Mouse (Mus musculus) forebrain, embryonic 11.5 days (tissue): ENCODE results near the gene Gtf2h3. TPM values are rescaled to one million over a fixed set of nuclear protein-coding genes. Genes with fewer than 3 reads are reported as not detected.
"Not testable (repeated sequence)": the region's sequence is repeated elsewhere in the genome, so short reads cannot be mapped to it uniquely, and the experiment has no call there.

Experiments
- ATAC-seq: fragments of 200-750 bp; cut with Nextera tagmentation; replicated peaks from 2 replicates; pipeline ENCODE4 v1.8.0; 2017; ENCODE audit warnings: moderate TSS enrichment; ENCODE audit not compliant: low FRiP score
- DNase-seq: peaks from one replicate; pipeline ENCODE4 v3.0.0-alpha.2; 2017; ENCODE audit warnings: low spot score
- H3K27ac ChIP-seq: fragments of 300-500 bp; sonication (generic); 2 replicates; pipeline ENCODE4 v1.5.1; 2014; ENCODE audit warnings: low read depth, low read length
- H3K27me3 ChIP-seq: fragments of 300-500 bp; sonication (generic); 2 replicates; pipeline ENCODE4 v1.6.1; 2014; ENCODE audit warnings: mild to moderate bottlenecking, low read length, mixed read lengths; ENCODE audit not compliant: control insufficient read depth, insufficient read depth
- H3K36me3 ChIP-seq: fragments of 300-500 bp; sonication (generic); 2 replicates; pipeline ENCODE4 v1.6.1; 2014; ENCODE audit warnings: mild to moderate bottlenecking, low read length, moderate library complexity, mixed read lengths; ENCODE audit not compliant: control insufficient read depth, insufficient read depth
- H3K4me1 ChIP-seq: fragments of 300-500 bp; sonication (generic); replicated peaks from 2 replicates; pipeline ENCODE4 v1.6.1; 2014; ENCODE audit warnings: low read length, mixed read lengths; ENCODE audit not compliant: control insufficient read depth, insufficient read depth
- H3K4me2 ChIP-seq: fragments of 300-500 bp; sonication (generic); 2 replicates; pipeline ENCODE4 v1.6.1; 2014; ENCODE audit warnings: low read depth, mild to moderate bottlenecking, low read length, moderate library complexity, mixed read lengths; ENCODE audit not compliant: severe bottlenecking
- H3K4me3 ChIP-seq: fragments of 300-500 bp; sonication (generic); 2 replicates; pipeline ENCODE4 v1.5.1; 2014; ENCODE audit warnings: low read depth, low read length
- H3K9ac ChIP-seq: fragments of 300-500 bp; sonication (generic); 2 replicates; pipeline ENCODE4 v1.6.1; 2014; ENCODE audit warnings: low read length
- H3K9me3 ChIP-seq: fragments of 300-500 bp; sonication (generic); 2 replicates; pipeline ENCODE4 v1.6.1; 2016; ENCODE audit warnings: low read length, mixed read lengths; ENCODE audit not compliant: control insufficient read depth
- WGBS: fragments of 180-500 bp; shearing (Covaris S2); extraction: QIAGEN DNeasy Blood & Tissue Kit; methylation state at CpG from one replicate; pipeline ENCODE4 v1.1.7; 2014; 5-methylcytosine and 5-hydroxymethylcytosine counted together
- polyA plus RNA-seq: library from polyadenylated mRNA; unstranded; fragments of >200 nt; fragmentation: Nextera tagmentation; extraction: Ambion mirVana; gene quantifications from 2 replicates; pipeline ENCODE4 v1.2.1, GENCODE M21; 2014

Gene Gtf2h3
- polyA plus RNA-seq, 1 experiment from 2014 or later: 83.2 TPM

GRCm38 (mm10) chr5:124599726-124600125, 20.8 kb downstream of the Gtf2h3 start:
- not testable (repeated sequence) for H3K4me2 ChIP-seq, H3K36me3 ChIP-seq, H3K27ac ChIP-seq, H3K27me3 ChIP-seq, H3K9ac ChIP-seq, DNase-seq, H3K4me3 ChIP-seq, H3K9me3 ChIP-seq, H3K4me1 ChIP-seq, ATAC-seq
- WGBS: 71% methylated on average over 8 of the region's 8 CpGs

GRCm38 (mm10) chr5:124602349-124602748, 23.4 kb downstream of the Gtf2h3 start:
- Histone ChIP-seq H3K9me3 (no peaks in the 10 kb centered on the region), H3K9ac (no peak overlapping the region), H3K4me1 (no peaks in the 10 kb centered on the region), H3K4me3 (no peak overlapping the region), H3K27ac (no peak overlapping the region), H3K36me3 (no peaks in the 10 kb centered on the region), H3K27me3 (no peaks in the 10 kb centered on the region), H3K4me2 (no peak overlapping the region)
- ATAC-seq: no peak
- WGBS: 72% methylated on average over 5 of the region's 5 CpGs
- DNase-seq: peak; percentile 77

- Histone ChIP-seq H3K4me1 (no peaks in the 10 kb centered on the region), H3K9me3 (no peaks in the 10 kb centered on the region), H3K36me3 (no peaks in the 10 kb centered on the region), H3K27ac (no peak overlapping the region), H3K4me2 (no peak overlapping the region), H3K4me3 (no peak overlapping the region), H3K27me3 (no peaks in the 10 kb centered on the region), H3K9ac (no peak overlapping the region)
- WGBS: 95% methylated on average over 4 of the region's 4 CpGs
- ATAC-seq: no peak
- DNase-seq: no peak
Measured at GRCm38 (mm10) chr5:124604296-124604695, 25.4 kb downstream of the Gtf2h3 start.

- no peaks in the 10 kb centered on the region for H3K36me3 ChIP-seq
- no peak overlapping the region for H3K27ac ChIP-seq
- H3K9ac ChIP-seq: no peak overlapping the region
- H3K4me3 ChIP-seq: no peak overlapping the region
- DNase-seq: no peak
- no peak for ATAC-seq
- no peak overlapping the region for H3K4me2 ChIP-seq
- 90% methylated on average over 17 of the region's 17 CpGs for WGBS
- H3K27me3 ChIP-seq: no peaks in the 10 kb centered on the region
- no peaks in the 10 kb centered on the region for H3K9me3 ChIP-seq
- no peaks in the 10 kb centered on the region for H3K4me1 ChIP-seq
Measured at GRCm38 (mm10) chr5:124605041-124605622, 26.2 kb downstream of the Gtf2h3 start.

GRCm38 (mm10) chr5:124610965-124611364, 32.0 kb downstream of the Gtf2h3 start:
- no peak for DNase-seq
- 79% methylated on average over 10 of the region's 10 CpGs for WGBS

GRCm38 (mm10) chr5:124614709-124615108, 35.8 kb downstream of the Gtf2h3 start:
- 90% methylated on average over 11 of the region's 11 CpGs for WGBS

More at GRCm38 (mm10) chr5:124610965-124611364, 32.0 kb downstream of the Gtf2h3 start:
- Histone ChIP-seq H3K9me3 (no peaks in the 10 kb centered on the region), H3K4me3 (no peak overlapping the region), H3K27me3 (no peaks in the 10 kb centered on the region), H3K9ac (no peak overlapping the region), H3K4me1 (no peaks in the 10 kb centered on the region), H3K4me2 (no peak overlapping the region), H3K27ac (no peak overlapping the region), H3K36me3 (no peaks in the 10 kb centered on the region; the same call in 1 of the 2 replicates)
- ATAC-seq: no peak

GRCm38 (mm10) chr5:124618711-124619110, 39.8 kb downstream of the Gtf2h3 start:
- Histone ChIP-seq H3K36me3 (no peaks in the 10 kb centered on the region), H3K27me3 (no peaks in the 10 kb centered on the region), H3K4me3 (no peak overlapping the region), H3K4me2 (no peak overlapping the region), H3K27ac (no peak overlapping the region), H3K9ac (no peak overlapping the region), H3K4me1 (no peaks in the 10 kb centered on the region), H3K9me3 (no peaks in the 10 kb centered on the region)
- DNase-seq (no peak), ATAC-seq (no peak)
- WGBS: 85% methylated on average over 10 of the region's 10 CpGs

More at GRCm38 (mm10) chr5:124614709-124615108, 35.8 kb downstream of the Gtf2h3 start:
- Histone ChIP-seq H3K27ac (0 out of 2 replicates have a peak overlapping the region, but pooled peaks have one; percentile 18), H3K27me3 (no peaks in the 10 kb centered on the region), H3K9ac (no peak overlapping the region), H3K9me3 (no peaks in the 10 kb centered on the region), H3K36me3 (no peaks in the 10 kb centered on the region; the same call in 1 of the 2 replicates), H3K4me1 (no peaks in the 10 kb centered on the region), H3K4me2 (no peak overlapping the region), H3K4me3 (no peak overlapping the region)
- ATAC-seq (no peak), DNase-seq (no peak)

GRCm38 (mm10) chr5:124621362-124621761, 42.4 kb downstream of the Gtf2h3 start:
- Histone ChIP-seq H3K9ac (no peak overlapping the region), H3K4me3 (no peak overlapping the region), H3K4me1 (no peaks in the 10 kb centered on the region), H3K36me3 (no peaks in the 10 kb centered on the region), H3K27ac (no peak overlapping the region), H3K9me3 (no peaks in the 10 kb centered on the region), H3K4me2 (no peak overlapping the region), H3K27me3 (no peaks in the 10 kb centered on the region)
- DNase-seq (no peak), ATAC-seq (no peak)
- 76% methylated on average over 13 of the region's 13 CpGs for WGBS

GRCm38 (mm10) chr5:124622890-124623289, 44.0 kb downstream of the Gtf2h3 start:
- H3K4me2 ChIP-seq: no peak overlapping the region
- H3K4me3 ChIP-seq: no peak overlapping the region
- 90% methylated on average over 15 of the region's 15 CpGs for WGBS
- no peaks in the 10 kb centered on the region for H3K9me3 ChIP-seq
- no peak overlapping the region for H3K27ac ChIP-seq
- no peaks in the 10 kb centered on the region for H3K36me3 ChIP-seq
- DNase-seq: no peak
- H3K4me1 ChIP-seq: no peaks in the 10 kb centered on the region
- H3K27me3 ChIP-seq: no peaks in the 10 kb centered on the region
- no peak overlapping the region for H3K9ac ChIP-seq
- no peak for ATAC-seq
